Mouse (Mus musculus) ES-CJ7 (cell line): ENCODE data around the gene Cd72.

Source experiments
- DNase-seq: peaks from one replicate; pipeline ENCODE4 v3.0.0; 2011; ENCODE audit warnings: low read depth, low spot score

Gene Cd72

GRCm38 (mm10) chr4:43478906-43479832, 24.7 kb upstream of the Cd72 start:
- DNase-seq = peak; percentile 61

DNA sequence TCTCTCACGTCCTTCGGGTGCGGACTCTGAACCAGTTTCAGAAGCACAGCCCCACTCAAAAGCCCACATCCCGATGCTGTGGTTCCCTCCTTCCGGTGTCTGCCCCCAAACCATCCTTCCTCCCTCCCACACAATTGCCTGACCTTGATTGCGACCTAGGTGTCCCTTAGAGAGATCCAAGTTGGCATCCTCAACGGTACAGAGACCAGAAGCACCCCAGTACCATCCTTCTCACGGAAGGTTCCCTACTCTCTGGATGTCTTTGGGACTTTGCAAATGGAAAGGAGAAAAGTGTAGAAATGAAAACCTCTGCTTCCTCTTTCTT, 24.1 kb upstream of the Cd72 start:
- no peak for DNase-seq

DNA sequence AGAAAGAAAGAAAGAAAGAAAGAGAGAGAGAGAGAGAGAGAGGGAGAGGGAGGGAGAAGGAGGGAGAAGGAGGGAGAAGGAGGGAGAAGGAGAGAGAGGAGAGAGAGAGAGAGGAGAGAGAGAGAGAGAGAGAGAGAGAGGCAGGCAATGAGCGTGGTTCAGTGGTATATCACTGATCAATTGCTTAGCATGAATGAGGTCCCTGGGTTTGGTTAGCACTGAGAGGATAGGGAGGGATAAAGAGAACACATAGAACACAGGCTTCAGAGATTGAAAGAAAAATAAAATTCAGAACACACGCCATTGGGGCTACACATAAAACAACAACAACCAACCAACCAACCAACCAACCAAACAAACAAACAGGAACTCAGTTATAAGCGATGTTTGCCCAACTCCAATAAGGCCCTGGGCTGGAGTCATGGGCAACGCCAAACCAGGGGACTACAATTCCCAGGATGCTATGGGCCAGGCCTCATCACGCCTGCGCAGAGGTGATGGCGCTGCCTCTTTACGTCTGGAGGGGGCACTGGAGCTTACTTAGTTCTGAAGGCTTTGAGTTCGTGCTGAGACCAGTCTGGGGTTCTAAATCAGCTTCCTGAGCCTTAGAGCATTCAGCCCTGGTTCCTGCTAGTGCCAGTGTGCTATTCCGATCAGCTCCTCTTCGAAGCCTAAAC, 23.6 kb upstream of the Cd72 start:
- DNase-seq = peak; percentile 94

DNA sequence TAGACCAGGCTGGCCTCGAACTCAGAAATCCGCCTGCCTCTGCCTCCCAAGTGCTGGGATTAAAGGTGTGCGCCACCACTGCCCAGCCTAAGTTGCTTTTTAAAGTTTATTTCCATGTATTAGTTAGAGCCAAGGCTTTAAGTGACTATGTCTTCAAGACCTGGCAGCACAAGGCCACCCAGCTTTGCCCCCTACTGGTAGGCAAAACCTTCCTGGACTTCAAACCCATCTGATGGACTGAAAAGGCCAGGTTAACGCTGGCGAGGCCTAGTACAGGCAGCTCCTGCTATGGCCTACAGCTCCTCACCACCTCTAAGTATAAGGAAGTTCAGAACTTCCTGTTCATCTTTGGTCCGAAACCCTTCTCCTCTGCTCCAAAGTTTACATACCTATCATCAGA, 22.2 kb upstream of the Cd72 start:
- peak; percentile 60 for DNase-seq

- no peak for DNase-seq
Measured at GRCm38 (mm10) chr4:43473636-43474035, 19.2 kb upstream of the Cd72 start.

DNA sequence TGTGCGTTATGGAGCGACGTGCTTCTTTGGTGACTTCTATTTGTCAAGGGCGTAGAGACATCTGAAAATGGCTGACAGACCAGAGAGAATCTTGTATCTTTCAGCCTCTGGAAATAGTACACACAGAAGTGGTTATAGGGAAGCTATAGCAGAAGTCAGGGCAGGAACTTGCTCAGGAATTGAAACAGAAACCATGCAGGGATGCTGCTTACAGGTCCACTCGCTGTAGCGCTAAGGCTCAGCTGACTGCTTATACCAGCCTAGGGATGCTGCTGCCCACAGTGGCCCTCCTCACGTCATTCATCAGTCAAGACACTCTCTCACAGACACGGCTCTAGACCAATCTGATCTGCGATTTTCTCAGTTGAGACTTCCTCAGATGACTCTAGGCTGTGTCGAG, 15.9 kb upstream of the Cd72 start:
- DNase-seq = no peak

- DNase-seq = no peak
Measured at GRCm38 (mm10) chr4:43466872-43467271, 12.4 kb upstream of the Cd72 start.

DNA sequence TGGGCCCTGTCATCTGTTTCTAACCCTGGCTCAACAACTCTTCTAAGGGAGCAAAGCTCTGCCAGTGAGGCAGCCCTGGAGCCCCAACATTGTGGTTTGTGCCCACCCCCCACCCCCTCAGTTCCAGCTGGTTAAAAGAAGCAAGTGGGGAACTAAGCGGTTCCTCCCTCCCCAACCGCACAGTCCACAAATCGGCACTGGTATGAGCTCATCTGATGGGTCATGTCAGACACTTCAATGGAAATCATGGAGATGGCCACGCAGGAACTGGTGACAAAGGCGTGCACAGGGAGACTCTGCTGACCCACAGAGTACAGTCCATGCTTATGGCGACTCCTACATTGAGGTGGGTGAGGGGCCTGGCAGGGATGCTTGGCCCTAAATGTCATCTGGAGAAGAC, 11.5 kb upstream of the Cd72 start:
- no peak for DNase-seq

DNA sequence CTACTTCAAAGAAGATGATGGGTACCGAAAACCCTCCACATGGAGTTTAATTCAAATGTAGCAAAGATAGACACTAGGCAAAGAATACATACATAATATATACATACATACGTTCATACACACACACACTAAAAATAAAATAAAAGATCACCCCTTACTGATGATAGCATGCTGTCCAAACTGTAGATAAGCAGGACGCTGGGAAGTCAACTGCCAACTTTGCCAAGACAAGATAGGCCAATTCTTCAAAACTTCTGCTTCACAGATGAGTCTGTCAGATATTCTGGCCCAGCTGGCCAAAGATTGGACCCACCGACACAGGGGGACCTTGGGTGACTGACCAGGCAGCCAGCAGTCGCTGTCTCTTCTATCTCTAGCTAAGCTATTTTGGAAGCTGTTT, 8.7 kb upstream of the Cd72 start:
- DNase-seq = no peak

DNA sequence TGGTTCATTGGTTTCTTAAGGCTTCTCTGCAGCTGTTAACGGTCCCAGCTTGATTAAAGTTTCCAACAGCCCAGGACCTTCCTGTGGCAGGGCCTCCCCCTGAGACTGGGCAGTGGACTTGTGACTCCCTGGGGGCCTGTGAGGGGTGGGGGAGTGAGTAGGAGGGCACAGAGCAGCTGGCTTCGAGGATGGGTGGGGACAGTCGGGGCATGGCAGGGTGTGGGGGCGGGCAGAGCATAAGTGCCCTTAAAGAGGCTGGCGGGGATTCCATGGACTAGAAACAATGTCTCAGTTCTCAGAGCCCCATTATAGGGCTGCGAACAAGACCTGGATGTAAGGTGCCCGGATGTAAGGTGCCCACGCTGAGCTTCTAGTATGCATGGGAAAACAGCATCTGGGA, 2.7 kb upstream of the Cd72 start:
- no peak for DNase-seq

DNA sequence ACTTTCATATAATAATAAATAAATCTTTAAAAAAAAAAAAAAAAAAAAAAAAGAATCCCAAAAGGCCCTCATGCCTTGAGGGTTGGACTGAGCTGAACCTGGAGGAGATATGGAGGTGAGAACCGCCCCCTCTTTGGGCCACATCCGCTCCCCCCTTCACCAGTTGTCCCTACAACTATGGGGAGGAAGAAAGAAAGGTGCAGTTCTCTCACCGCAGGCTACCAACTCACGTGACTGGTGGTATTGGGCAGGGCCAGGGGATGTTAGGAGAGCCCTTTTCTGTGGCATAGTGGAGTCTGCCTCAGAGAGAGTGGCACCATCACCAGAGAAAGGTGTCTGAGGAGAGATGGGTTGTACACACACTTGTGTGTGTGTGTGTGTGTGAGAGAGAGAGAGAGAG, 2.0 kb upstream of the Cd72 start:
- DNase-seq = no peak

DNA sequence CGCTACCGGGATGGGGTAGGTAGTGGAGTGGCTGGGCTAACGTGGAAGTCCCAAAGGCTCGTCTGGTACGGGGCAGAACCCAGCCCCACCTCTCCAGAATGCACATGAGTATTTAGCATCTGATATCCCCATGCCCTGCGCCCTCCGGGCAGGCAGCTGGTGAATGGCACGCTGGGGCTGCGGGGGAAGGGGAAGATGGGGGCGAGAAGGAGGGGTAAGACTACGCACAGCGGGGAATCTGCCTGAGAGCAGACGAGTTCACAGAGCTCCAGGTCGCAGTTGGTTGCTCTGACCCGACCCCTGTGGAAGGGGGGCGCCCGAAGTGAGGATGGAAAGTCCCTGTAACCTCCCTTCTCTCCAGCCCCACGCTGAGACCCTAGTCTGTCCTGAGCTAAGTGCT, 1.0 kb downstream of the Cd72 start:
- DNase-seq = no peak

GRCm38 (mm10) chr4:43452315-43452714, 2.1 kb downstream of the Cd72 start:
- DNase-seq = no peak

- no peak for DNase-seq
Measured at GRCm38 (mm10) chr4:43448554-43448953, 5.9 kb downstream of the Cd72 start.

DNA sequence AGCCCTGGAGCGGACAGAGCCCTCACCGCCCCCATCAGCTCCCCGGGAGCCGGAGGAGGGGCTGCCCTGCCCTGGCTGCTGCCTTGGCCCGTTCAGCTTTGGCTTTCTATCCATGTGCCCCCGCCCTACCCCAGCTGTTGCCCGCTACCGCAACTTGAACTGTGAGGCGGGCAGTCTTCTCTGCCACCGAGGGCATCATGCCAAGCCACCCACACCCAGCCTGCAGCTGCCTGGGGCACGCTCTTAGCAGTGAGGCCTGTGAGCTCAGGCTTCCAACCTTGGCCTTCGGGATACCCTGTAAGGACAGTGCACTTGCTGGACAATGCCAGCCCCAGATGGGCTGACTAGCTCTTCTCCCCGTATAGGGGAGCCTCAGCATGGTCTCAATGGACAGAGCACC, 7.2 kb downstream of the Cd72 start:
- DNase-seq = no peak

GRCm38 (mm10) chr4:43443511-43443910, 10.9 kb downstream of the Cd72 start:
- no peak for DNase-seq

DNA sequence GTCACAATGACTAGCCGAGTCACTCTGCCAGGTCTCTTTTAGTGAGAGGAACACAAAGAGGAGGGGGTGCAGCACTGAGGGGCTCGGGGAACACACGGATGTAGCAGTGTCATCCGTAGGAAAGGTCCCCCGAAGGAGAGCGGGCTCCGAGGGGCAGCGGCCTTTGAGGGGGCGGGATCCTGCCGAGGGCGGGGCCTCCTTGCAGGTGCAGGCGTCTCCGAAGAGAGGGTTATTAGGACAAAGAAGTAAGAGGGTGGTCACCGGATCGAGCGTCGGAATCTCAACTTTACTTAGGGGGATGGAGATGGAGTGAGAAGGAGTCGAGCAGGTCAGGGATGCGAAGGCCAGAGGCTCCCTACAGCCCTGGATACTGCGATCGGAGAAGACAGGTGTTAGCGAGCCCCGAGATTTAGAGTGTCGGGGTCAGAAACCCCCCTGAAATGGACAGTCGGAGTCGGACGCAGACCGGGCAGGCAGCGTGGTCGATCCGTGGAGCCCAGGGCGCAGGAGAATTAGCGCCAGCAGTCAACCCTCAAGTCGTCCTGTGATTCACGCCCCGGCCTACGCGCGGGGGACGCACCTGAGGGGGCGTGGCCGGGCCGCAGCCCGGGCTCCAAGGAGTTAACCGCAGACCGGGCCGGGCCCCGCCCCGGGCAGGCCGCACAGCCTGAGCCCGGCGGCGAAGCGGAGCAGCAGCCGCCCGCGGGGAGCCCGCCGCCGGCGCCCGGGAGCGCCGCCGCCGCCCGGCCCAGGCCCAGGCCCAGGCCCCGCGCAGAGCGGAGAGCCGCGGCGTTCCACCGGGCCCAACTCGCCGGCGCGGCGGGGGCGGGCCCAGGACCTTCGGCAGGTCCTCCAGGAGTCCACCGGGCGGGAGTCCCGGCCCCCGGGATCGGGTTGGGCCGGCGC, 11.7 kb downstream of the Cd72 start:
- peak; percentile 63 for DNase-seq

- DNase-seq = peak; percentile 100
Measured at GRCm38 (mm10) chr4:43442044-43442443, 12.4 kb downstream of the Cd72 start.

DNA sequence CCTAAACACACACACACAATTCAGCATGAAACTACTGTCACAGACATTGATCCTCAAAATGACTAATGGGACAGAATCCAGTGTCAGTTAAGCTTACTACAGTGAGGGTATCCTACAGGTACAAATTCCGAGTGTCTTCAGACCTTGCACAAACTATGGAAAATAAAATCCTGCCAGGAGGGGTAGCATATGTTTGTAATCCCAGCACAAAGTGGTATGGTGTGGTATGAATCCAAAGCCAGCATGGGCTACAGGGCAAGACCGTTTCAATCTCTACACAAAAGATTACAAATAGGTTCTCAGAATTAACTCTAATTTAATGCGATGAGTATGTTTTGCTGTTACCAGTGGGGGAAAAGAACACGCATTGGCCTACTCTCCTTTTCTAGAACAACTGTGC, 12.8 kb downstream of the Cd72 start, which contains the start of gene Tesk1:
Gene Tesk1 (plus strand): TSS at position 301 of the 400 bp plus-strand sequence.
- DNase-seq = no peak

GRCm38 (mm10) chr4:43432832-43433231, 21.6 kb downstream of the Cd72 start:
- peak; percentile 50 for DNase-seq

GRCm38 (mm10) chr4:43431690-43432089, 22.7 kb downstream of the Cd72 start:
- DNase-seq = peak; percentile 92

- no peak for DNase-seq
Measured at GRCm38 (mm10) chr4:43428946-43429345, 25.5 kb downstream of the Cd72 start, which contains the start of gene Fam166b. Fam166b (minus strand) TSS chr4:43429134.
